Mouse (Mus musculus) liver, embryonic 11.5 days (tissue): ENCODE measurements at regions not wholly inside any gene's neighbourhood (a gene's known extent, or its start where the extent isn't known, plus 50 kb on each side); places are given as distances from the start of the nearest gene placed in this dataset.

Experiments
- ATAC-seq: fragments of 200-750 bp; cut with Nextera tagmentation; replicated peaks from 2 replicates; pipeline ENCODE4 v1.8.0; 2017; ENCODE audit warnings: moderate number of reproducible peaks, mild to moderate bottlenecking, moderate TSS enrichment, moderate library complexity; ENCODE audit not compliant: low FRiP score
- DNase-seq: peaks from one replicate; pipeline ENCODE4 v3.0.0-alpha.2; 2017; ENCODE audit warnings: low spot score
- H3K27ac ChIP-seq: fragments of 300-500 bp; sonication (generic); 2 replicates; pipeline ENCODE4 v1.5.1; 2014; ENCODE audit warnings: mild to moderate bottlenecking, low read depth, low read length, control low read depth
- H3K27me3 ChIP-seq: fragments of 300-500 bp; sonication (generic); replicated peaks from 2 replicates; pipeline ENCODE4 v1.6.1; 2014; ENCODE audit warnings: low read length, mixed read lengths; ENCODE audit not compliant: control insufficient read depth, insufficient read depth
- H3K36me3 ChIP-seq: fragments of 300-500 bp; sonication (generic); 2 replicates; pipeline ENCODE4 v1.6.1; 2014; ENCODE audit warnings: mild to moderate bottlenecking, low read length, moderate library complexity, mixed read lengths; ENCODE audit not compliant: control insufficient read depth, insufficient read depth
- H3K4me1 ChIP-seq: fragments of 300-500 bp; sonication (generic); replicated peaks from 2 replicates; pipeline ENCODE4 v1.6.1; 2014; ENCODE audit warnings: low read length, mixed read lengths; ENCODE audit not compliant: control insufficient read depth, insufficient read depth
- H3K4me2 ChIP-seq: fragments of 300-500 bp; sonication (generic); 2 replicates; pipeline ENCODE4 v1.6.1; 2014; ENCODE audit warnings: mild to moderate bottlenecking, control low read depth, moderate library complexity
- H3K4me3 ChIP-seq: fragments of 300-500 bp; sonication (generic); 2 replicates; pipeline ENCODE4 v1.5.1; 2014; ENCODE audit warnings: low read depth, low read length, control low read depth
- H3K9ac ChIP-seq: fragments of 300-500 bp; sonication (generic); 2 replicates; pipeline ENCODE4 v1.6.1; 2014; ENCODE audit warnings: low read depth, low read length, control low read depth
- H3K9me3 ChIP-seq: fragments of 300-500 bp; sonication (generic); 2 replicates; pipeline ENCODE4 v1.6.1; 2016; ENCODE audit warnings: low read length, inconsistent platforms, mixed read lengths; ENCODE audit not compliant: control insufficient read depth
- WGBS: fragments of 180-500 bp; shearing (Covaris S2); extraction: QIAGEN DNeasy Blood & Tissue Kit; methylation state at CpG from one replicate; pipeline ENCODE4 v1.1.7; 2014; 5-methylcytosine and 5-hydroxymethylcytosine counted together

GRCm38 (mm10) chr12:29143297-29143696, 384.9 kb upstream of the Myt1l start:
- no peak overlapping the region for H3K27ac ChIP-seq

GRCm38 (mm10) chr12:29160920-29161319, 367.3 kb upstream of the Myt1l start:
- no peak overlapping the region for H3K4me2 ChIP-seq
- H3K27ac ChIP-seq: no peak overlapping the region
- DNase-seq (no peak), ATAC-seq (no peak)
- H3K4me3 ChIP-seq: no peak overlapping the region
- no peaks in the 10 kb centered on the region for H3K4me1 ChIP-seq
- no peaks in the 10 kb centered on the region for H3K27me3 ChIP-seq
- H3K36me3 ChIP-seq: no peaks in the 10 kb centered on the region
- H3K9me3 ChIP-seq: no peaks in the 10 kb centered on the region
- H3K9ac ChIP-seq: no peak overlapping the region
- WGBS: 57% methylated on average over 1 of the region's 1 CpGs

More at GRCm38 (mm10) chr12:29143297-29143696, 384.9 kb upstream of the Myt1l start:
- H3K9me3 ChIP-seq: no peaks in the 10 kb centered on the region
- no peaks in the 10 kb centered on the region for H3K27me3 ChIP-seq
- ATAC-seq: no peak
- no peak overlapping the region for H3K4me2 ChIP-seq
- WGBS: 51% methylated on average over 8 of the region's 8 CpGs
- H3K4me1 ChIP-seq: no peaks in the 10 kb centered on the region
- H3K9ac ChIP-seq: no peak overlapping the region
- H3K36me3 ChIP-seq: no peaks in the 10 kb centered on the region
- H3K4me3 ChIP-seq: no peak overlapping the region
- DNase-seq: no peak

GRCm38 (mm10) chr12:29161546-29161945, 366.6 kb upstream of the Myt1l start:
- H3K36me3 ChIP-seq: no peaks in the 10 kb centered on the region
- no peak overlapping the region for H3K27ac ChIP-seq
- H3K4me2 ChIP-seq: no peak overlapping the region
- 20% methylated on average over 2 of the region's 2 CpGs for WGBS
- DNase-seq (no peak), ATAC-seq (no peak)
- no peaks in the 10 kb centered on the region for H3K9me3 ChIP-seq
- no peak overlapping the region for H3K4me3 ChIP-seq
- H3K9ac ChIP-seq: no peak overlapping the region
- no peaks in the 10 kb centered on the region for H3K27me3 ChIP-seq
- H3K4me1 ChIP-seq: no peaks in the 10 kb centered on the region

DNA sequence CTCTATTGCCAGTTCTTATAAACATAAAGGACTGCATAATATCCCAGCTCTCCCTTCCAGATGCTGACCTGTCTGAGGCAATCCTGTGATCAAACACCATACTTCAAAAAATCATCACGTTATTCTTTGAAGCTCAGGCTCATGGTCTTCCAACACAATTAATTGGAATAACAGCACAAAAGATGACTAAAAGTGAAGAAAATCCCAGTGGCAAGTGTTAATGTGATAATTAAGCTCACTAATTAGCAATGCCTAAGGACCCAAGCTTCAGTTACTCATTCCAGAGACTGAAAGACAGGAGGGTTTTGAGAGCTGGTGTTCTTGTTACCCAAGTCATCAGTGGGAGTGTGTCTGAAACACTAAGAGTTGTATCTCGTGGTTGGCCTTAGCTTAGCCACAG, 363.5 kb upstream of the Myt1l start:
- Histone ChIP-seq H3K27me3 (no peaks in the 10 kb centered on the region), H3K9ac (no peak overlapping the region), H3K4me3 (no peak overlapping the region), H3K36me3 (no peaks in the 10 kb centered on the region), H3K4me2 (no peak overlapping the region), H3K27ac (no peak overlapping the region), H3K9me3 (no peaks in the 10 kb centered on the region), H3K4me1 (no peaks in the 10 kb centered on the region)
- ATAC-seq: no peak
- WGBS: 78% methylated on average over 2 of the region's 2 CpGs
- DNase-seq: no peak

DNA sequence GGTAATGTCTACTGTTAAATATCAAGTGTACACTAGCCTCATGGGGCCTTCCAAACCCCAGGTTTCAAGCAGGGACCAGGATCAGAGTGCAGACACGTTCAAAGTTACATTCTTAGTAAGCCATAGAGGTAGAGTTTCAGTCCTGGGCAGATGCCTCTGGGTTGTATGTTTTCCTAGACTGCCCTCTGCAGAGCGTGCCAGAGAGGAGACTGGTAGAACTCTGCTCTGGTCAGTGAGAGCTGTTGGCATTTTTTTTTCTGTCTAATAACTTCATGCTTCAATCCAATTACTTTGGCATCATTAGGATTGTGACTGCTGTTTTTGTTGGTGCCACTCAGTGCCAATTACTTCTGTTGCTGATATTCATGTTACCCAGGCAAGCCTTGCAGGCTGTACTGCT, 361.9 kb upstream of the Myt1l start:
- Histone ChIP-seq H3K4me3 (no peak overlapping the region), H3K27me3 (no peaks in the 10 kb centered on the region), H3K4me2 (no peak overlapping the region), H3K9me3 (no peaks in the 10 kb centered on the region), H3K27ac (no peak overlapping the region), H3K4me1 (no peaks in the 10 kb centered on the region), H3K36me3 (no peaks in the 10 kb centered on the region), H3K9ac (no peak overlapping the region)
- ATAC-seq: no peak
- WGBS: 51% methylated on average over 2 of the region's 2 CpGs
- no peak for DNase-seq

- no peak overlapping the region for H3K9ac ChIP-seq
- no peaks in the 10 kb centered on the region for H3K9me3 ChIP-seq
- H3K36me3 ChIP-seq: no peaks in the 10 kb centered on the region
- no peak overlapping the region for H3K4me2 ChIP-seq
- H3K4me3 ChIP-seq: no peak overlapping the region
- no peaks in the 10 kb centered on the region for H3K27me3 ChIP-seq
- no peak overlapping the region for H3K27ac ChIP-seq
- no peaks in the 10 kb centered on the region for H3K4me1 ChIP-seq
- 79% methylated on average over 6 of the region's 6 CpGs for WGBS
- no peak for DNase-seq
- ATAC-seq: no peak
Measured at GRCm38 (mm10) chr12:29167922-29168321, 360.3 kb upstream of the Myt1l start.

GRCm38 (mm10) chr12:29175698-29176440, 352.3 kb upstream of the Myt1l start:
- WGBS: 69% methylated on average over 10 of the region's 10 CpGs
- no peak overlapping the region for H3K4me2 ChIP-seq
- H3K27me3 ChIP-seq: no peaks in the 10 kb centered on the region
- H3K36me3 ChIP-seq: no peaks in the 10 kb centered on the region
- no peak overlapping the region for H3K9ac ChIP-seq
- no peak overlapping the region for H3K4me3 ChIP-seq
- no peaks in the 10 kb centered on the region; the same call in 1 of the 2 replicates for H3K4me1 ChIP-seq
- no peak overlapping the region for H3K27ac ChIP-seq
- DNase-seq: no peak
- ATAC-seq: no peak
- no peaks in the 10 kb centered on the region for H3K9me3 ChIP-seq

- Histone ChIP-seq H3K27me3 (no peaks in the 10 kb centered on the region), H3K9ac (no peak overlapping the region), H3K27ac (no peak overlapping the region), H3K36me3 (no peaks in the 10 kb centered on the region), H3K4me2 (no peak overlapping the region), H3K9me3 (no peaks in the 10 kb centered on the region), H3K4me3 (no peak overlapping the region), H3K4me1 (no peaks in the 10 kb centered on the region; the same call in 1 of the 2 replicates)
- WGBS: 84% methylated on average over 12 of the region's 12 CpGs
- no peak for ATAC-seq
- no peak for DNase-seq
Measured at GRCm38 (mm10) chr12:29177145-29177544, 351.0 kb upstream of the Myt1l start.

- no peak for ATAC-seq
- WGBS: 51% methylated on average over 14 of the region's 14 CpGs
- H3K4me3 ChIP-seq: no peak overlapping the region
Measured at GRCm38 (mm10) chr12:29178168-29178895, 349.9 kb upstream of the Myt1l start.

More at GRCm38 (mm10) chr12:29178168-29178895, 349.9 kb upstream of the Myt1l start:
- Histone ChIP-seq H3K36me3 (no peaks in the 10 kb centered on the region), H3K27ac (no peak overlapping the region), H3K4me2 (no peak overlapping the region), H3K4me1 (no peaks in the 10 kb centered on the region; the same call in 1 of the 2 replicates), H3K9me3 (no peaks in the 10 kb centered on the region), H3K27me3 (no peaks in the 10 kb centered on the region), H3K9ac (no peak overlapping the region)
- DNase-seq: no peak
